Mouse (Mus musculus) cortical plate, adult 2 months (tissue): ENCODE results near the gene Iqsec1.

ENCODE experiments used
- CTCF ChIP-seq: fragments of 200-500 bp; IDR thresholded peaks from 2 replicates; pipeline ENCODE4 v1.5.1; 2011; ENCODE audit warnings: mild to moderate bottlenecking, control low read depth, low read length; ENCODE audit not compliant: insufficient read depth; ENCODE audit errors: extremely low read depth
- POLR2A ChIP-seq: fragments of 200-500 bp; IDR thresholded peaks from 2 replicates; pipeline ENCODE4 v1.6.1; 2011; ENCODE audit warnings: mild to moderate bottlenecking, low read length, control low read depth; ENCODE audit not compliant: insufficient read depth; ENCODE audit errors: extremely low read depth

GRCm38 (mm10) chr6:90808544-90808943, 179.9 kb downstream of the Iqsec1 start:
- TF ChIP-seq CTCF (no peak), POLR2A (no peak)
